Mouse (Mus musculus) mature B cell (primary cell): ENCODE measurements around the gene Fa2h.
"Not testable (repeated sequence)": the region's sequence is repeated elsewhere in the genome, so short reads cannot be mapped to it uniquely, and the experiment has no call there.

Experiments
- in situ Hi-C: fragments of 300-500 bp; cut with MboI; formaldehyde crosslinking; loops from 2 replicates; pipeline ENCODE4 v1.14.3; 2019

The Fa2h gene

DNA sequence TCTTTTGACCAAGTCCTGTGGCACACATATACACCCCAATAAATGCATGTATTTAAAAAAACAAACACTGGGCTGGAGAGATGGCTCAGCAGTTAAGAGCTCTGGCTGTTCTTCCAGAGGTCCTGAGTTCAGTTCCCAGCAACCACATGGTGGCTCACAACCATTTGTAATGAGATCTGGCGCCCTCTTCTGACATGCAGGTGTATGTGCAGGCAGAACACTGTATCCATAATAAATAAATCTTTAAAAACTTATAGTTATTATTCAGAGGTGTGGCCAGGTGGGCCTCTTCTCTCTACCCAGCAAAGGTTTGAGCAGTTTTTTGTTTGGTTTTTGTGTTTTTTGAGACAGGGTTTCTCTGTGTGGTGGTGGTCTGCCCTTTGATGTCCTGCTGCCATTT lies 34.7 kb downstream of the Fa2h start:
- in situ Hi-C loops: no loop called here

DNA sequence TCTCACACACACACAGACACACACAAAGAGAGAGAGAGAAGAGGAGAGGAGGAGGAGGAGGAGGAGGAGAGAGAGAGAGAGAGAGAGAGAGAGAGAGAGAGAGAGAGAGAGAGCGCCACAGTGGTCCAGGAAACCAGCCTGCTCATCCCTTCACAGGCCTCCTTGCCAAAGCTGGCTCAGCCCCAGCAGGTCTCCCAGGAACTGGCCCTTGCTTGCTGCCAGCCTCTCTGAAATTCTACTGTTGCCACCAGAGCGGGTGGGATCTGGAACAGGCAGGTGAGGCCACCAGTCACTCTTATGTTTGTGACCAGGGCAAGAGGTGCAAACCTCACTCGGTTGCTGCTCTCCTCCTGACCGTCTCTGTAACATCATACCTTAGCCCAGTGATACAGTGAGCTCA lies 36.2 kb downstream of the Fa2h start:
- in situ Hi-C loops: no loop called here

DNA sequence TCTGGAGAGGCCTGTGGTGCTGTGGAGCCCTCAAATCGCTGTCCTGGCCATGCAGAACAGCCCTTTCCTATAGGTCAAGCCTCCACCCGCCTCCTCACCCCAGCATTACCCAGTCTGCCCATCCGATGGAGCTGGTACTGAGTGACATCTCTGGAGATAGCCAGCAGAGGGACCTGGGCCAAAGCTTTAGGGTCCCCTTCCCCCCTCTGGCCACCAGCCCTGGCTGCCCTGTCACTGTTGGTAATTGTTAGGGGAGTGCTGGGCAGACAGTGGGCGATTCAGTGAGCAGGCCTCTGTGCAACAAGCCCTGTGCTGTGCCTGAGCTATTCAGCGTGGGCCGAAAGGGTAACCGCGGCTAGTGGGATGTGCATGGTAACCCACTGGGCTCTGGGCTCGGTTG lies 40.1 kb downstream of the Fa2h start:
- in situ Hi-C loops: no loop called here

DNA sequence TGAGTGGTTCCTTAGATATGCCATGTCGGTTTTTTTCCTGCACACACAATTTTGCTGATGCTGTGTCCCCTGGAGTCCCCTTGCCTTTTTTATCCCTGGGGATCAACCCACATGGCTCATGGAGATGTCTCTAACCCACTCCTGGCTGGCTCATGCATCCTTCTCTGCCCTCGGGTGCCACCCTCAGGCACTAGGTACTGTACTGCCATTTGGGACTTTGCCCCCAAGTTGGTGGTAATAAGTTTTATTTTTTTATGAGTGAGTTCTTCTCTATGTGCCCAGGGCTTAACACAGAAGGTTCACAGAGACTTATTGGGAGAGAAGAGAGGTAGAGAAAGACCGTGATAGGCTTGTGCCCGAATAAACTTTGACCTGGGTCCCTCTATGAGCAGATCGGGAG lies 41.3 kb downstream of the Fa2h start:
- in situ Hi-C loops: no loop called here

DNA sequence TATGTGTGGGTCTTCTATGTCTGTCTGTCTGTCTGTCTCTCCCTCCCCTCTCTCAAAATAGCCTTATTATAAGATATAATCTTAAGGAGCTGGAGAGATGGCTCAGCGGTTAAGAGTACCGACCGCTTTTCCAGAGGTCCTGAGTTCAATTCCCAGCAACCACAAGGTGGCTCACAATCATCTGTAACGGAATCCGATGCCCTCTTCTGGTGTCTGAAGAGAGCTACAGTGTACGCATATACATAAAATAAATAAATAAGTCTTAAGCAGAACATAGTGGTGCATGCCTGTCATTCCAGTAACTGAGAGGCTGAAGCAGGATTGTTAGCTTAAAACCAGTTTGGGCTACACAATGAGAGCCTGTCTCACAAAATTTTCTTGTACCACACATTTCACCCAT lies 43.0 kb downstream of the Fa2h start:
- in situ Hi-C loops: no loop called here

DNA sequence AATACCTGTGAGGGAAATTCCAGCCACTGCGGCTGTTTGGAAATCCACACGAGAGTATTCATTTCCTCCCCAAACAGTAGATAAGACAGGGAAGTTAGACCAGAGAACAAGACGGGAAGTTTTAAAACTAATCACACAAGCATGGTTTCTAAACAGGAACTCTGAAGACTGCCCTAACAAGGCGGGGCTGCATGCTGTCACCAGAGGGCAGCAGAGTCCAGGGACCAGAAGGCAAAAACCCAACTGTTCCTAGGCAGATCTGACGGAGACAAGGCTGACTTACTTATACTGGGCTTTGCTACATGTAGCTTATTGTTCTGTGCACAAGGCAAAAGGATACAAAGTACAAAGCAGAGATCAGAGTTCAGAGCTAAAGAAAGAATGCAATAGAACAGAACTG lies 50.4 kb downstream of the Fa2h start:
- in situ Hi-C loops: no loop called here

DNA sequence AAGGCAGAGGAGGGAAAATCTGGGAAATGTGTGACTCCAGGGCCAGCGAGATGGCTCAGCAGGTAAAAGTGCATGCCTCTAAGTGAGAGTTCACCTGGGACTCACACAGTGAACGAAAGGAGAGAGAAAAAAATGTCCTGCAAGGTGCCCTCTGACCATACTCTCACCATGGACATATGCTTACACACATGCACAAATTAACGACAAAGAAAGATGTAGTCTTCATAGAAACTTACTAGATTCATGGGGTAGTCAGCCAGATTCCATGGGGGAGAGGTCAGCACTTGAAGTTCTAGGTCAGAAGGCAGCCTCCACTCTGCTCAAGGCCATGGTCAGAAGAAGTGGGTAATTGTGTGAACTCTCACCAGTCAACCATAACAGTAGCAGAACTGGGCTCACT lies 53.4 kb downstream of the Fa2h start:
- in situ Hi-C loops: no loop called here

DNA sequence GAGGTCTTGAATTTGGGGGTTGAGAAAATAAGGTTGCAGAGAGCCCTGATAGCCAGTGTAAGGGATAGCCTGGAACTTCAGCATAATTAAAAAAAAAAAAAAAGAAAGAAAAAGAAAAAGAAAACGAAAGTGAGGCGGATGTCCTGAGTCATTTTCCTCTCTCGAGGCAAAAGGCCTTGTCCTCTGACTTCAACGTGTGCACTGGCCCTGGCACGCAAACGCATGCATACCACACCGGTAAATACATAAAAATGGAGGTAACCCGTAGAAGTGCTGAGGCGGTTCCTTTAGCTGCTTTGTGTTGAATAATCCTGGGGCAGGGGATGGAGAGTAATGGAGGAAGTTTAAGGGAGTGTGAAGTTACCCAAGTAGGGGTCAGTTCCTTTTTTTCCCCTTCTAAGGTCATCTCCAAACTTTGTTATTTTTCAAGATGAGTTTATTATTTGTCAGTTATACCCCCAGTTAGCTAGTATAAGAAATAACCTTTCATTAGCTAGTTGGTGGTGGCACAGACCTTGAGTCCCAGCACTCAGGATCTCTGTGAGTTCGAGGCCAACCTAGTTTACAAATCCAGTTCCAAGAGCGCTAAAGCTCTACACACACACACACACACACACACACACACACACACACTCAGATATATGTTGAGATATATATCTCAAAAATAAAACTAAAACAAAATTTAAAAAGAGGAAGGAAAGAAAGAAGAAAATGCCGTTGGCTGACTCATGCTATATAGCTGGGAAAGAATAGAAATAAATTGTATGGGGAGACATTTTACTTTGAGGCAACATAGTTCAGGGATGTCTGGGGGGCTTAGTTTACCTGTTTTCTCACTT lies 55.0 kb downstream of the Fa2h start:
- in situ Hi-C loops: no loop called here

DNA sequence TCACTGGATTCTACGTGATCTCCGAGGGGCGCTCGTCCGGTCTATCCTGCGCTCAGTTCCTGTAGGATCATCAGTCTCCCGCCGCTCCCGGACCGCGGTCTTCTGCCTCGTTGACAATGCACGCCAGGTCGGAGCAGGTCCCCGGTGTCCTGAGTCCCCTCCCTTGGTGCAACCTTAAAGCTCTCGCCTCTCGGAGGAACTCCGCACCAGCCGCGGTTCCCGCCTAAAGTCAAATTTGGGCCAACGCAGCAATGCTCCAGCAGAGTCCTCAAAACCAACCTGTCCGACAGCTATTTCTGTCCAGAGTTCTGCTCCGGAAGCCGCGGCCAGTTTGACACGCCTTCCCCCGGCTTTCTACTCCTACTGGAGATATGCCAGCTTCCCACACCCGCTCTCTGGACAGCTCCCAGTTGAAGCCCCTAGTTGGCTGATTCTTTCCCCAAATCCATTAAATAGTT lies 55.7 kb downstream of the Fa2h start, which contains the start of gene Mlkl:
Gene Mlkl, minus strand, starts transcription at position 288 of the 458 bp plus-strand sequence.
- in situ Hi-C loops: no loop called here

DNA sequence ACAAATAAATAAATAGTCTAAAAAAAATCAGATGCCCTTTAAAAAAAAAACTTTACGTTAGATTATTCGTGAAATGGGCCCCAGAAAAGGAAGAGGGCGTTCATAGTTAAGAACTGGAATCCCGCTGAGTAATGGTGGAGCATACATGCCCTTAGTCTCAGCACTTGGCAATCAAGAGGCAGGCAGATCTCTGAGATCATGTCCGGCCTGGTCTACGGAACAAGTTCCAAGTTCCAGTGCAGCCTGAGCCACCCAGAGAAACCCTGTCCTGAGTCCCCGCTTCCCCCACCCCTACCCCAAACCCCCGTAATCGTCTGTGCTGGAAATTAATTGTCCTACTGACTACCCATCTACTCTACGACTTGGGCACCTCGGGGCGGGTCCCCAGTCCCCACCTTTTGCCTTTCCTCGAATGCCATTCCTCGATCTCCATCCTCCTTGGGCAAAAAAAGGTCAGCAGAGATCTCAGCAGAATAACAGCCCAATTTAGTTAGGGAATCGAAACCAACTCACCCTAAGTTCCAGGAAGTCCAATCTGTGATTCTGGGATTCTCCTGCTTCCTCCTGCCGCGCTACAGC lies 56.2 kb downstream of the Fa2h start:
- in situ Hi-C loops: no loop called here

DNA sequence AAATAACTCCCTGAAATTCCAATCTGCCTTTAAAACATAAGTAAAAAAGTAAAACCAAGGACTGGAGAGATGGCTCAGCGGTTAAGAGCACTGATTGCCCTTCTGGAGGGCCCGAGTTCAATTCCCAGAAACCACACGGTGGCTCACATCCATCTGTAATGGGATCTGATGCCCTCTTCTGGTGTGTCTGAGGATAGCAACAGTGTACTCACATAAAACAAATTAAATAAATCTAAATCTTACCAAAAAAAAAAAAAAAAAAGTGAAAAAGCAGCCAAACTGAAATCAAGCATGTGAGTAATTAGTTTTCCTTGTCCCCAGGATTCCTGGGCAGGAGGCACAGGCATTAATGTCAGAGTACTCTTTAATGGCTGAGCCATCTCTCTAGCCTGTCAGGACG lies 56.9 kb downstream of the Fa2h start:
- in situ Hi-C loops: no loop called here

DNA sequence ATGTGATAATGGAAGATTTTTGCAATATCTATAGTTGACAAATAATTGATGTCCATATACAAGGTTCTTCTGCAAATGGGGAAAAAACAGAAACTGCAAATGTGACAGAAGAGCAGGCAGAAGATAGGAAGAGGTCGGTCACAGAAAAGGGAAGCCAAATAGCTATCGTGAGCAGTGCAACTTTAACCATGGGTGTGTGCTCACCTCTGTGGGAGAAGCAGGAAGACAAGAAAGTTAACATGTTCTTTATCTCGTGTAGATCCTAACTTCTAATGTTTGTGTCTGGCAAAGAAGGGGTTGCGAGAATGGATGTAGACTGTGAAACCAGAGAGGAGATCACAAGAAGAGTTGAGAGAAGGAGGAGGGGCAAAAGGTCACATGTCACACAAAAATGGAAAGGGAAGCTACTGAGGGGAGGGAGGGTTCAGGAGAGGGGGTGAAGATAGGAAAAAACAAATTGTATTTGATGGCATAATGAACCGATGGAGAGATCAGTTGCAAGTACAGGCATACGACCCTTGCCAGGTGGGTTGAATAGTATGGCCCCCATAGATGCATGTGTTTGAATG lies 68.3 kb downstream of the Fa2h start:
- in situ Hi-C loops: no loop called here

DNA sequence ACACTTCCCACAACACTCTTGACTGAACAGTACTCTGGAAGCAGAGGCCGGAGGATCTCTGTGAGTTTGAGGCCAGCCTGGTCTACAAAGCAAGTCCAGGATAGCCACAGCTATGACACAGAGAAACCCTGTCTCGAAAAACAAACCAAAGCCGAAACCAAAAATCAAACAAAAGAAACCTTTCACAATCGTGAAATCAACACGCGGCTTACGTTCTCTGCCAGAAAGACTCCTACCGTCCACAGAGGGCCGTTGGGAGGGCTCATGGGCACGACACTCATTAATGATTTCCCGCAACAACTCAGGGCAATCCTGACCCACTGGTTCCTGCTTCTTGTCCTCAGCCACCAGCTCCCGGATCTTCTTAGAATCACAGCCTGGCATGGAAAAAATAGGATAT lies 78.9 kb downstream of the Fa2h start:
- in situ Hi-C loops: no loop called here

DNA sequence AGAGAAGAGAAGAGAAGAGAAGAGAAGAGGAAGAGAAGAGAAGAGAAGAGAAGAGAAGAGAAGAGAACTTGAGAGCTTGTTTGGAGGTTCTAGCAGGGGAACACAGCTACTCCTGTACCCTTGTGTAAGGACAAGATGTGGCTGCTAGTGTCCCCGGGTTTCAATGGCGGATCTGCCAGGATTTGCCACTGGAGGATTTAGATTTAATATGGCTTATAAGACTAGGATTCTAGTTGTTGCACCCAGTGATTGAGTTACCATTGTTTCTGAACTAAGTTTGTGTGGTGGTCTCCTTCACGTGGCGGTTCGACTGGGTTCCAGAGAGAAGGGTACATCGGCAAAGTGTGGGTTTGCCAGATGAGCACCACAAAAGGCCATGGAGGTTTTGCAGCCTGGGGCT lies 79.7 kb downstream of the Fa2h start:
- in situ Hi-C loops: not testable (repeated sequence)

DNA sequence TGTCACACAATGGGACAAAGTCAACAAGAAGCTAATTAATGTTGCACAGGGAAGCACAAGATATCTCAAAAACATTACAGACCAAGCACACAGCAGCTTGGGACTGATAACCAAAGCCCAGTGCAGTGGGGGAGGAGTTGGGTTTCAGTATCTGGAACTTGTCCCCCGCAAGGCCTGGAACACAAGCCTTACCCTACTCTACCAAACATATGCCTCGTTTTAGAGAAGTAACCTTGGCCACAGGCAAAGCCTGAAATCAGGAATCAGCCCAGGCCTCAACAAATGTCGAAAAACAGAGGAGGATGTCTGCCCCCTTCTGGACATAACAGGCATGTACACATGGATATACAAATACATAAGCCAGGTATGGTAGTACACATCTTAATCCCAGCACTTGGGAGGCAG lies 80.9 kb downstream of the Fa2h start:
- in situ Hi-C loops: no loop called here

DNA sequence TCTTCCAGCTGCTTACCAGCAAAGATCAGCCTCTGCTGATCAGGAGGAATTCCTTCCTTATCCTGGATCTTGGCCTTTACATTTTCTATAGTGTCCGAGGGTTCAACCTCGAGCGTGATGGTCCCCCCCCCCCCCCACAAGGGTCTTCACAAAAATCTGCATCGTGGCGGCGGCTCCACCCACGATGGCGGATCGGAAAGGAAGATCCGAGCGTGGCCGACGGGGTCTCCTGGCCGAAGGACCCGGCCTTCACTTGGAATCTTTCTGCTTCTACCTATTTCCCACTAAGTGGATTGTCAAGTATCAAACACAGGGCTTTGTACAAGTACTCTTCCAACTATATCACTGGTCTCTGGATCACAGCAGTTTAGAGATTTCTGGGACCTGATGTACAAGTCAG lies 83.6 kb downstream of the Fa2h start:
- in situ Hi-C loops: not testable (repeated sequence)

DNA sequence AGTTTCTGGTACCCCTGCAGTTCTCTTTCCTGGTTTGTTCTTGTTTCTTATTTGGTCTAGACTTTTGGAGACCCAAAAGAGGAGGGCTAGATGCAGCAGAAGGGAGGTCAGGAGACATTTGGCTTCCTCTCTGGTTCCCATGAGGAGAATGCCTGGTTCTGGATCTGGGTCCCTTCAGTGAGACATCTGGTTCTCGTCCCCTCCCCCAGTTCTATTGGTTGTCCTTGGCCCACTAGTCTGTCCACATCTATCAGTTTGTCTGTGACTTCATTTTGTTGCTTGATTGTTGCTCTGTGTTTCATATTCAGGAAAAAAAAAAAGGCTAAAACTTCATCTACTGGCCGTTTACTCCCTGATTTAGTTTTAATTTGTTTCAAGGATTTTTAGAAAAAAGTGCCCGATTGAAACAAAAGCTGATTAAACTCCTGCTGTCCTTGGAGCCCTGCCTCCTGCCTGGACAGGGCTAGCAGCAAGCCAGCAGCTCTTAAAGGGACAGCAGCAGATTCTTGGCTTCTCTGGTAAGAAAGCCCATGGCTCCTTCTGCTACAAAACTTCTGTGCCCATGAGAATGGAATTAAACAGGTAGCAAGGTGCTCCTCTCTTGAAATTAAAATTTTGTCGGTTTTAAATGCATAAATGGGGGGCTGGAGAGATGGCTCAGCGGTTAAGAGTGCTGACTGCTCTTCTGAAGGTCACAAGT lies 88.4 kb downstream of the Fa2h start:
- in situ Hi-C loops: no loop called here

DNA sequence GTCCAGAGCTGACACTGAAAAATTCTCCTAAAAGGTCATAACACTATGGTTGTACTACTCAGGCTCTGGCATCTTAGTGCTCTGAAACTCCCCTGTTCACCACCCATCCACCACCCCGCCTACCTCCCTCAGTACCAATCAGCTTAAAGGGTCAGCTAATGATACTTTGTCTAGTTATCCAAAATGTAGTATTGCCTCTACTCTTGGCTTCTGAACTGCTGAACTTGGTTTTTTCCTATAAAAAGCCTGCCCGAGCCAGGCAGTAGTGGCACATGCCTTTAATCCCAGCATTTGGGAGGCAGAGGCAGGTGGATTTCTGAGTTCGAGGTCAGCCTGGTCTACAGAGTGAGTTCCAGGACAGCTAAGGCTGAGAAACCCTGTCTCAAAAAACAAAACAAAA lies 89.3 kb downstream of the Fa2h start:
- in situ Hi-C loops: no loop called here

DNA sequence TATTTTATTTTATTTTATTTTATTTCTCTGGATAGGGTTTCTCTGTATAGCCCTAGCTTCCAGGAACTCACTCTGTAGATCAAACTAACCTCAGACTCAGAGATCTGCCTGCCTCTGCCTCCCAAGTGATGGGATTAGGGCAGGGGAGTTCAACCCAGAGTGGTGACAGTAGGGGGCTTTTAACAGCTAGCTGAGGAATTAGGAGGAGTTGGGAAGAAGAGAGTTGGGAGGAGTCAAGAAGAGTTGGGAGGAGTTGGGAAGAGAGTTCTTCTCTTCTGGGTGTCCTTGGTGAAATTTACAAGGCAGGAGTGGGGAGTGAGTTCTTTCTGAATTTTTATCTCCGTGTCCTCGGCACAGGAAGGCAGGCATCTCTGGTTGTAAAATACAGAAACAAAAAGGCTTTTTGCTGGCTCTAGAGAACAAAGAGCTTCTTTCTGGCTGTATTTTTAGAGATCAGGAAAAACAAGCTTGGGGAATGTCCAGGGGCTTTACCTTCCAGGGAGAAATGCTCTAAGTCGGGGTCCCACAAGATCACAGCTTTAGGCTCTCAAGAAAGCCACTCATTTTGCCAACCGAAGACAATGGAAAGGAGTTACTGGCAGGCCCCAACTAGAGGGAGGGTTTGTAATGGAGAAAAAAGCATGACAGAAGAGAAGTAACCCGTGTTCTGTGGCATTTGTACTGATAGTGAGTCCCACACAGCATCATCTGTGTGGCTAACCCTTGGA lies 90.4 kb downstream of the Fa2h start:
- in situ Hi-C loops: not testable (repeated sequence)

DNA sequence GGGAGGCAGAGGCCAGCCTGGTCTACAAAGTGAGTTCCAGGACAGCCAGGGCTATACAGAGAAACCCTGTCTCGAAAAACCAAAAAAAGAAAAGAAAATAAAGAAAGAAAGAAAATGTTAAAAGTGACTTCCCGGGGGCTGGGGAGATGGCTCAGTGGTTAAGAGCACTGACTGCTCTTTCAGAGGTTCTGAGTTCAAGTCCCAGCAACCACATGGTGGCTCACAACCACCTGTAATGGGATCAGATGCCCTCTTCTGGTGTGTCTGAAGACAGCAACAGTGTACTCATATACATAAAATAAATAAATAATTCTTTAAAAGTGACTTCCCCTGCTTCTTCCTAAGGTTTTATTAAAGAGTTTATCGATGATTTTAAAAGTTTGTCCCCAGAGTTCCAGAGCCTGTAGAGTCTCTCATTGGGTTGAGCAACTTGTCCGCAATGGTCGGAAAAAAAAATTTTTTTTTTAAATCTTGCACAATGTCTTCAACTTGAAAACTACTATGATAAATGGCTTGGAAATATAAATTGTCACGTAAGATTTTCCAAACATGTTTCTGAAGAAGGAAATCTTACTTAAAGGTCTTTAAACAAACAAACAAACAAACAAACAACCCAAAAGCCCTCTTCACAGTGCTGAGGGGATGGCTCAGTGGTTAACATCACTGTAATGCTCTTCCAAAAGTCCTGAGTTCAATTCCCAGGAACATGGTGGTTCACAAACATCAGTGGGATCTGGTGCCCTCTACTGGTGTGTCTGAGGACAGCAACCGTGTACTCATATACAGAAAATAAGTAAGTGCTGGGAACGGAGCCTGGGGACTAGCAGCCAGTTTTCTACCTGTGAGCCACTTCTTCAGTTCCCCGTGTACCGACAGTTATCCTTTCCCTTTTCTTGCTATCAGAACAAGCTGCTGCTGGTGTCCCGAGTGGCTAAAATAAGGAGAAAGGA lies 92.8 kb downstream of the Fa2h start:
- in situ Hi-C loops: no loop called here
